Mouse (Mus musculus) urinary bladder, postnatal 4 days (tissue): ENCODE measurements around the gene Dera.

Experiments used
- DNase-seq, 2 experiments: peaks; one replicate each; pipeline ENCODE4 v3.0.0; 2021 to 2022; ENCODE audit warnings: low spot score in 2 of 2

Dera gene

DNA sequence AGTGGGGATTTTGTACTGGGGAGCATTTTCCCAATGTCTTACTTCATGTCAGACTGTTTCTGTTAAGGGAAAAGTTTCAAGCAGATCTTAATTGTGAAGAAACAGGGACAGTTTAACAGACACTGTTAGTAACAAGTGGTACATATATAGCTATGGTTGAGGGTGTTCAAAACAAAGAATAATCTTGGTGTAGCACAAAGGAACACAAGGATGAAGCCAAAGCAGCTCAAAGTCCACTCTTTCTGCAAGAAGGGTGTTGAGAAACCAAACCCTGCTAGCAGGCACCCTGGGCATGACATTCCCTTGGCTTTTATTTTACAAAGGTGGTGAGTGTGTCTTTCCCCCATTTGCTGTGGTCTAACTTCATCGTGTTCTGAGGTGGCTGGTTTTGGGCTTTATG, 3.5 kb downstream of the Dera start:
- peak in 1 of 2 experiments; percentile 29 for DNase-seq

DNA sequence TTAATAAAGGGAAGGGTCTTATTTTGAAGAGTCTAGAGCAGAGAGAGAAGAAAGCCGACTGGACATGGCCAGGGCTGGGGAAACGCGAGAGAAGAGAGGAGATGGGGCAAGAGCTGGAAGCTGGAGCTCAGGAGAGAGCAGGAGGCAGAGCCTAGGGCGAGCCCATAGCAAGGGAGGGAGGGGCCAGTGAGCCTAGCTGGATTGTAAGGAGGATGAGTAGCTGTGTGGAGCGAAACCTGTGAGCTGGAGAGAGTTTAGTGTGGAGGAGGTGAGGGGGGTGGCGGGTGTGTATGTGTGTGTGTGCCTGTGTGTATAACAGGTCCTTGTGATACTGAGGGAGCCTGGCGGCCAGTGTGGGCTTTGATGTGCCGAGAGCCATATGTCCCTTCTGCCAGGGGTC, 5.3 kb downstream of the Dera start:
- peak in 1 of 2 experiments; percentile 57 for DNase-seq

DNA sequence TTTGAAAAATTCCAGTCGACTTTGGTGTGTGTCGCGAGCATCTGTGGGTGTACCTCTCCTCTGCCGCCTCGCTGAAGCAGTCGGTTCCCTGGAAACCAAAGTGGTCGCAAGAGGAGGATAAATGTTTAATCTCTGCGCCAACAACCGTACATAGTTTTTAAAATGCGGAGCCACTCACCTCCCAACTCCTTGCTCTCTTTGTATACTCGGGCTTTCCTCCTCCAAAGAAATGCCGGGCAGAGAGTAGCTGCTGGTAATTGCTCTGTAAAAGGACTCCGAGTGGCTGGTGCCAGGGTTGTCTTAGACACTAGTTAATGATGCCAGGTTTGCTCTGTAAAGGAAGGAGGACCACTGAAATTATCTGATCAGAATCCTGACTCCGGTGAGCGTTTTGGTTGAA, 6.6 kb downstream of the Dera start:
- peak in 1 of 2 experiments; percentile 42 for DNase-seq

DNA sequence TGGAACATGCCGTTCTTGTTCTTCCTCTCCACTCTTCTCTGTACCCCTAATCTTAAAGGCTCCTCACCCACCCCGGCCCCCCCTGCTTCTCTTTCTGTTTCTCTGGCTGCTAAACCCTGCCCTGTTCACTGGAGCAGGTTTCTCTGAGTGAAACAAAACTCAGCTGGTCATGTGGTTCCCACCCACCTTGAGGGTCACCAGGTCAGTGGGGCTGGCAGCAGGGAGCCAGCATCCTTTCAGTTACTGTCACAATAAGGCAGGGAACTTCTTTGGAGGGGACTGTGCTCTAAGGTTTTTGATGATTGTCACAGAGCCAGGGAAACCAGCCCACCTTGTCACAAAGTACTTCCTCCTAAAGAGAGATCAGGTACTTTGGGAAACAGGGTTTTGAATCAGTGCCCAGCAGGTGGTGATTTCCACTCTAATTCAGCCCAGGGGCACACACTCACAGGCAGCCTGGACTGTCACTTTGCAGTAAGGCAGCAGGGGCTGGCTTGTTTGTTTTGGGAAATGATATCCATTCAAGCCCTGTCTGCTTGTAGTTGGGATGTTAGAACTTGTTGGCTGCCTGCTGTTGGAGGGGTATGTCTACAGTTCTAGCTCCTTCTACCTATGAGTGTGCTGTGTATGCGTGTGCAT, 10.3 kb downstream of the Dera start:
- peak in 1 of 2 experiments; percentile 54 for DNase-seq

- no peak for DNase-seq
These were observed 11.8 kb downstream of the Dera start for GRCm38 (mm10) chr6:137766177-137766576.

DNA sequence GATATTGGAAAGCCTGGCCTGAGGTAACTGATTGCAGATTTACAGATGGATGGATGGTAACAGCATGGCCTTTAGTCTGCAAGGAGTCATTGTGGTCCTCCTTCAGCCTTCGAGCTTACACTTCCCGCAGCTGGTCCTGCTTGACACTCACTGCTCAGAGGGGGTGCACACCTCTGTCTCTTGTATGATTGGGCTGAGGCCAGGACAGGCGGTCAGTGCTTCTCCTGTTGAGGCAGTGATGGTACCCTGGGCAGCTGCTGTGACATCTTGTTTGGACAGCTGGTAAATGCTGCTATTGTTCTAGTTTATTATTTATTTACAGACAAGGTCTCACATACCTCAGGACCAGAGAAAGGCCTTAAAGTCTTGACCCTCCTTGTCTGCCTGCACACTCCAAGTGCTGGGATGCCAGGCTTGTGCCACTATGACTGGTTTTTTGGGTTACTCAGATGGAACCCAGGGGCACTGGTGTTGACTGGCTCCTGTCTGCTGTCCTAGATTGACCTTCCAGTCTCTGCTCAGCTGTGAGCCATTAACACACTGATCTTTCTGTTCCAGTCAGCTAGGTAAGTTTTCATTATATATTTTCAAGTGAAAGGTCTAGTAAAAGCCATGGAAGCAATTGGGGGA, 17.4 kb downstream of the Dera start:
- peak in 1 of 2 experiments; percentile 33 for DNase-seq

DNA sequence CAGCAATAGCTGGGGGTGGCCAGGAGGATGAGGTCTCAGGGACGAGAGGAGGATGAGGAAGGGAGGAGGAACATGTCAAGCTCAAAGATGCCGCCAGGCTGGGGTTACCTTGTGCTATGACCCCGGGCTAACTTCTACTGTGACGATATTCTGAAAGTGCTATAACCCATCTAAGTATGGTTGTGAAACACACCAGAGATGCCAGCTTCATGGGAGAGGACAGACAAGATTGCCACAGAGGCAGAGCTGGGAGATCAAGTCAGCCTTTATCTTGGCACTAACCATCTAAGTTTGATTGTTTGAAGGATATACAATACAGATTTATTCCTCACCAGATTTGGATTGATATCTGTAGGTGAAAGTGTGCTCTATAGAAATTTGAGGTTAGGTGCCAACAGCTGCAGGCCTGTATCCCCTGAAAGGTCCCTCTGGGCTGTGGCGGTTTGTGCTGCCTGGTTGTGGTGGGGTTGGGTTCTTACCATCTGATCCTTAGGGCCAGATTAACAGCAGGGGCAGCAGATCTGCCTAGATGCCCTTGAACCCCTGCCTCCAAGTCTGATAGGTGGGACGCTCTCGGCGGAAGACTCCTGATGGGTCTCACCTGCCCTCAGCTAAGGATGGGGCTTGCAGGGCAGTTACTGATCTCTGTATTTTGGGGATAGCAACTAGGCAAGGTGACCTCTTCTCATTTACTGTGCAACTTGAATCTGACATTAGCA, 18.7 kb downstream of the Dera start:
- peak in 1 of 2 experiments; percentile 40 for DNase-seq

DNA sequence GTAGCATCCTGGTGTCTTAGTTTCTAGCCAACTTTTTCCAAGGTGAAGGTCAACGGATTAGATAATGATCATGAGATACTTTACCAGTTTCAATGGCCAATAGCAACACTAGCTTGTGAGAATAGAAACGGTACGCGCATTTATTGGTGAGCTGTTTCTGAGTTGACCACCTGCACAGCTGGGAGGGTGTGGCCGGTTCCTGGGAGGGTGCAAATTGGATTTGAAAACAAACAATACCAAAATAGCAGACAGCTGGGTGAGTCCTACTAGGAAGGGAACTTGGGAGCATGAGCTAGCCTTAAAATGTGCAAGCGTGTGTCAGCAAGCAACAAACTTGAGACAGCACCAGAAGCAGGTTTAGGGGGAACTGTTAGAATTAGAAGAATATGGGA, 19.3 kb downstream of the Dera start:
- peak in 1 of 2 experiments; percentile 16 for DNase-seq

DNA sequence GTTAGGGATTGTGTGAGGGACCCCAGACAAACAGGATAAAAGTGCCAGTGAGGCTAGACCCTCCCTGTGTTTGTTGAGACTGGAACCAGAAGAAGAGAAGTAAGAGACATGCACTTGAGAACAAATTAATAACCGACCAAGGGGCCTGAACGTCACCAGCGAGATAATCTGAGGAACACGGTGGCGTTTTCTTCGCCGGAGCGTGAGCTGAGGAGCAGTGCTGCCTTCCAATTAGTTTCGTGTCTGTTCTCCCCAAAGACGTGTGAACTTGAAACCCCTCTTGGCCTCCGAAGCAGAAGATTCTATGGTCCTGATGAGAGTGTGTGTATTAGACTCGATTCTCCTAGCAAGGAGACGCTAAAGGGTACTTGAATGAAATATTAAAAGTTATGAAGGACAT, 19.8 kb downstream of the Dera start:
- peak in 1 of 2 experiments; percentile 55 for DNase-seq

- DNase-seq: no peak
These were observed 20.8 kb downstream of the Dera start for GRCm38 (mm10) chr6:137775159-137775558.

DNA sequence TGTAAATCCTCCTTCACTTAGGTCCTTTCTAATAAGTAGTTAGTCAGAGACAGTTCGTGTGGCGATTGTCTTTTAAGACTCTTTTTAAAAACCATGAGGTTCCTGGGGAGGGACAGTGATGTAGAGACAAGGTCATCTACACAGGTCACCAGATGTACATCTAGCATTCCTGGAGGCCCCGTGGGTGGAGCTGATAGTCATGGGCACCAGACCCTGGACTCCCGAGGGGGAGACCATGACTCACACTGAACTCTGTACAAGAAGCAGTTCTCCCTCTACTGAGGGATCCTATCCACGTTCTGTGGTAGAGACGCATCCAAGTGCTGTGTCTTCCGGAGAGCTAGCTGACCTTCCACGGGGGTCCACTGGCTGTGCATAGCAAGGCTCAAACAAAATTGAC, 22.6 kb downstream of the Dera start:
- peak in 1 of 2 experiments; percentile 46 for DNase-seq

DNA sequence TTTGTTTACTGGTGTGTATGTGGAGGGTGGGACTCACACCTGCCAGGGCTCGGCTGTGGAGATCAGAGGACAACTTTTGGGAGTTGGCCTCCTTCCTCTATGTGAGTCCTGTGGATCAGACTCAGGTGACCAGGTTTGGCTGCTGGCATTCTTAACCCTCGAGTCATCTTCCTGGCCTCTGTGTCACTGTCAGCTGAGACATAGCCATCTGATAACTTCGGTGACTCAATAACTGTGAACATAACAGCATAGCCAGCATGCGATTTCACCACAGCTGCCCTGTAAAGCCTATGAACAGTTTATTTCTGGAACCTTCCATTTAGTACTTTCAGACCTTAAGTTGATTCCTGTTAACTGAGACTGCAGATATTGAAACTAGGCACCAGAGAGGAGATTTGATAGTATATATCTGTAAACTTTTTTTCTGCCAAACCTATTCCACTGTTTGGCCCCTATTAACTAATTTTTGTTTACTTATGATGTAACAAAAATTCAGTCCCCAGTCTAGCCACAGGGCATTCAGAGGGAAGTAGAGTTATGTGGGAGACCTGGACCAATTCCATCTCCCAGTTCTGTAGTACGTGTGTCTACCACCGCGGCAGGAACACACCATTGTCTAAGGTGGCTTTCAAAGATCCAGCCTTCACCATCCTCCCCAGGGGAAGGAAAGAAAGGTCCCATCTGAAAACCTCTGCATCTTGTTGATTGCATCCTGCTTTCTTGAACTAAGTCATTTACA, 29.7 kb downstream of the Dera start:
- DNase-seq: peak in 1 of 2 experiments; percentile 50

DNA sequence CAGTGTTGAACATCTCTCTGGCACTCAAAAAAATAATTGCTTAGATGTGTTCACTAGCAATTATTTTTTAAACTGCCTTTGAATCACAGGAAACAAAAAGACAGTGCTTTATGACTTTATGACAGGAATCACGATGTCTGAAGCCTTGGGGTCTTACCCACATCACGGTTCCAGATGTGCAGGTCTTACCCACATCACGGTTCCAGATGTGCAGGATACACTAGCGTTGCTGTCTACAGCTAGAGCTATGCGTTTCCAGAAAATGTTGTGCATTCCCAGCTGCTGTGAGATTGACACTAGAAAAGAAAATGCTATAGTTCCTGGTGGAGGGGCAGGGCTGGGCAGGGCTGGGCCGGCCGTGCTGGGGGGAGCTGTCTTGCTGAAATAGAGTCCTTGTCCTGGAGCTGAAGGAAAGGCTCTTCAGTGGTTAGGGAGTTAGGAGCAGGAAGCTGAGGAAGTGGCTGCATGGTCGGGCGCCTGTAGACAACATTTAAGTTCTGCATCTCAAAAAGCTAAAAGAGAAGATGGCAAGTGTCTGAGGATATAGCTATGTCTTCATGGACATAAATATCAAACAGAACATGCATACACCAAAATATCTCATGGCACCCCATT, 34.7 kb downstream of the Dera start:
- DNase-seq: no peak

DNA sequence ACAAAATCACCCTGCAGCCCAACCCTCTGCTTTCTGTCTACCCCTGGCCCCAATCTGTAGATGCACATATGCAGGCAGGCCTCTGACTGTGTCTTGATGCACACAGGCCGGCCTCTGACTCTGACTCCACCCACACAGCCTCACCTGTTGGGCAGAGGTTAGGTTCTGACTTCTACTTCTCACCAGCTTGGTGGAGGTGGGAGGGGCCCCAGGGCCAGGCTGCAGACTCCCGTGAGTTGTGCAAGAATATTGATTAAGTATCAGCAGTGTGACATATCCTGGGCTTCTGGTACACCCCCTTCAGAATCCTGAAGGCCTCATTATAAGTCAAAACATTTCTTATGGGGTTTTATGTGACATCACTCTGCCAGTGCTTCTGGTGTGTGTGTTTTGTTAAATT, 35.3 kb downstream of the Dera start:
- no peak for DNase-seq

GRCm38 (mm10) chr6:137795494-137795893, 41.1 kb downstream of the Dera start:
- no peak for DNase-seq

DNA sequence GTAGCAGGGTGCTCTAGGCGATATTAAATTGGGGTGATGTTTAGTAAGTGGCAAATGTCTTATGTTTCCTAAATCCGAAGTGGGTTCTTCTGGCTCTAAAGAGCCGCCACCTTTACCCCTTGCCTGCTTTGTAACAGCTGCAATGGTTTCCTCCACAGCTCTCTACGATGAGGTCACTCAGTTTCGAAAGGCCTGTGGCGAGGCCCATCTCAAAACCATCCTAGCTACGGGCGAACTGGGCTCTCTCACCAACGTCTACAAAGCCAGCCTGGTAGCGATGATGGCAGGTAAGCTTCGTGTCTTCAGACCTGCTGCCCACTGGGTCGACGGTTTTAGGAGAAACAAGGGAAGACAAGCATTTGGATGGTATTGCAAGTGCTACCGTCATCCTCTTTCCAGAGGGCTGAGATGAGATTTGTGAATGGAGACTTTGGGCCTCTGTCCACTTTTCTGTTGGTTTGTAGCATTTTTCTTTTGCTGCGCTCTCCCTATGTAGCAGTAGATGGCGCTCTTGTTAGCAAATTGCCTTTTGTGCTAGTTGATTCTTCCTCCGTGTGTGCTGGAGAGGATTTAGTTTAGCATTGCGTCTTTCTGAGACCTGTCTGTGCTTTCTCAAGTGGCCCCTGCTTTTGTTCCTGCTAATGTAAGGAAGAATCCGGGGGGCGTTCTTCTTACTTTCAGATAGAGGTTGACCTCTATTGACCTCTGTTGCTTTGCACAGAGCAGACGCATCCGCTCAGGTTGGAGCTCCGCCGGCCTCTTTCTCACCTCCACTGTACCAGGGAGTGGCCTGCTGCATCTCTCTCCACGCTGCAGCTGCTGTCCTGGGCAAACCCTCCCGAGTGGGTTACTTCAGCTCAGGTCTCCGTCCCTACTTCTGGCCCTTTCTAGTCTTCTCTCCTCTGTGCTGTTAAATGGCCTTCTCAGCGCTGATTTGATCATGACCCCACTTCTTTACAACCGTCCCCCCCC, 42.5 kb downstream of the Dera start:
- no peak for DNase-seq

- DNase-seq: no peak
These were observed 44.9 kb downstream of the Dera start for GRCm38 (mm10) chr6:137799253-137799652.

DNA sequence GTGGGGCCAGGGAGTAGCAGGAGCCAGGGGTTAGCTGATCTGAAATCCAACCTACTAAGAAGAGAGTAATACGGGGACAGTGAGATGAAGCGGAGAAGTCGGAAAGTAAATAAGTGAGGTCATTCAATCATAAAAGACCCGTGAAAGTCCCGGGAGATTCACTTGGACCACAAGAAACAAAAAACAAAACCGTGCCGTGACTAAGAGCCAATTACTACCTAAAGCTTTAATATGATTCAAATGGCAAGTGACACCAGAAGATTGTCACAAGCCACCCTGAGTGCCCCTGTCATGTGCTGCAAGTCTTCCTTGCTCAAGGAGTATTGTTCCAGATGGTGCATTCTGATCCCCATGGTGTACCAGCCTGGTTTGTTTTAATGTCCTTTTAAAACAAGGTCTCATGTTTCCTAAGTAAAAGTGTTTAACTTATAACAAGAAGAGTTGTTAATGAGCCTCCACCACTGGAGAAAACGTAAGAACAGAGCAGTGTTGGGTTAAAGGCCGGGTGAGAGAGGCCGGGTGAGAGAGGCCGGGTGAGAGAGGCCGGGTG, 49.2 kb downstream of the Dera start:
- no peak for DNase-seq

DNA sequence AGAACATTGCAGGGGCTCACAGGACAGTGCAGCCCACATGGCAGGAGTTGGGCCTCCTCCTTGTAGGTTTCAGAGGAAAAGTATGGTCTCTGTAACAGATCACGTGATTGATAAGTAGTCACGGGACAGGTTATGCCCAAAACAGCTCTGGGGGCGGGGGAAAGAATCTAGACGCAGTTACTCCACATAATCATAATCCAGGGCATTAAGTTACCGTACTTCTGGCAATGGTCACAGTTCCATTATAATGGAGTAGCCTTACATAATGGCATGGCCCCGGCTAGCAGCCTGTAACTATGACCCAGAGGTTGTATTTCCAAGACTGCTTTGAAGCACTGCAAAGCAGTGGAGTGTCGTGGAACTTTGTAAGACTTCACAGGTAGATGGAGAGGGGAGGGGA, 49.8 kb downstream of the Dera start:
- no peak for DNase-seq

- no peak for DNase-seq
These were observed 50.3 kb downstream of the Dera start for GRCm38 (mm10) chr6:137804606-137805005.
